Mouse (Mus musculus) stomach, postnatal 0 days (tissue): ENCODE results near the gene Tas2r126. TPM values are rescaled to one million over a fixed set of nuclear protein-coding genes. Genes with fewer than 3 reads are reported as not detected.
"Not testable (repeated sequence)": the region's sequence is repeated elsewhere in the genome, so short reads cannot be mapped to it uniquely, and the experiment has no call there.

ENCODE experiments used
- ATAC-seq: fragments of 200-750 bp; cut with Nextera tagmentation; 2 replicates; pipeline ENCODE4 v1.8.0; 2017; ENCODE audit not compliant: low FRiP score, low TSS enrichment
- DNase-seq: peaks from one replicate; pipeline ENCODE4 v3.0.0-alpha.2; 2016; ENCODE audit warnings: low spot score
- H3K27ac ChIP-seq: fragments of 300-500 bp; sonication (generic); replicated peaks from 2 replicates; pipeline ENCODE4 v1.5.1; 2014; ENCODE audit warnings: mild to moderate bottlenecking, control low read depth
- H3K27me3 ChIP-seq: fragments of 300-500 bp; sonication (generic); 2 replicates; pipeline ENCODE4 v1.6.1; 2014; ENCODE audit warnings: low read length; ENCODE audit not compliant: control insufficient read depth, insufficient read depth
- H3K36me3 ChIP-seq: fragments of 300-500 bp; sonication (generic); 2 replicates; pipeline ENCODE4 v1.6.1; 2014; ENCODE audit warnings: low read length, mixed read lengths; ENCODE audit not compliant: control insufficient read depth, insufficient read depth
- H3K4me1 ChIP-seq: fragments of 300-500 bp; sonication (generic); replicated peaks from 2 replicates; pipeline ENCODE4 v1.6.1; 2014; ENCODE audit warnings: antibody characterized with exemption; ENCODE audit not compliant: control insufficient read depth, insufficient read depth
- H3K4me2 ChIP-seq: fragments of 300-500 bp; sonication (generic); replicated peaks from 2 replicates; pipeline ENCODE4 v1.6.1; 2014; ENCODE audit warnings: low read depth, mild to moderate bottlenecking, control low read depth, moderate library complexity
- H3K4me3 ChIP-seq: fragments of 300-500 bp; sonication (generic); 2 replicates; pipeline ENCODE4 v1.5.1; 2014; ENCODE audit warnings: low read depth, low read length, control low read depth
- H3K9ac ChIP-seq: fragments of 300-500 bp; sonication (generic); 2 replicates; pipeline ENCODE4 v1.6.1; 2014; ENCODE audit warnings: mild to moderate bottlenecking, low read length, control low read depth, mixed read lengths
- H3K9me3 ChIP-seq: fragments of 300-500 bp; sonication (generic); 2 replicates; pipeline ENCODE4 v1.6.1; 2016; ENCODE audit warnings: low read length; ENCODE audit not compliant: control insufficient read depth
- CTCF ChIP-seq: IDR thresholded peaks from 2 replicates; pipeline ENCODE4 v1.5.1; 2016; ENCODE audit warnings: antibody characterized with exemption, low read depth, mild to moderate bottlenecking, moderate library complexity
- EP300 ChIP-seq: optimal IDR thresholded peaks from 2 replicates; pipeline ENCODE3; 2016; ENCODE audit warnings: antibody characterized with exemption
- WGBS: fragments of 180-500 bp; shearing (Covaris S2); extraction: QIAGEN DNeasy Blood & Tissue Kit; methylation state at CpG from one replicate; pipeline ENCODE4 v1.1.7; 2014; 5-methylcytosine and 5-hydroxymethylcytosine counted together
- polyA plus RNA-seq: library from polyadenylated mRNA; unstranded; fragments of >200 nt; fragmentation: Nextera tagmentation; extraction: Ambion mirVana; gene quantifications from 2 replicates; pipeline ENCODE4 v1.2.1, GENCODE M21; 2015

The Tas2r126 gene
- polyA plus RNA-seq, 1 experiment from 2014 or later: not detected

DNA sequence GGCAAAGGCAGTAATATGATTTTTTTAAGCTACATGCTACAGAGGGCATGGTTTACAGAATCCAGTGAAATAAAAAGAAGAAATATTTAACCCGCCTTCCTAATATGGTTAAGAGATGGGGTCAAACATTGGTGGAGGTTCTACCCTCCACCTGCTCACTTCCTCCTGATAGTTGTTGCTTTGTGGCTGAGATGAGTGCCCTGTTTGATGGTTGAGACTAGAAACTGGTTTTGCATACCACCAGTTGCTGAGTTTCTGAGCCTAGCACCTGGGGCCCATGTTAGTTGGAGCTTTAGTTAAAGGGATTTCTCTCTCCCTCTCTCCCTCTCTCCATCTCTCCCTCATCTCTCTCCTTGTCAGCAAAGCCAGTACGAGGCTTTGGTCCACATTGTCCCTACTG lies 13.0 kb downstream of the Tas2r126 start:
- no peak overlapping the region for H3K4me2 ChIP-seq
- H3K4me3 ChIP-seq: no peak overlapping the region
- DNase-seq: no peak
- no peaks in the 10 kb centered on the region for H3K4me1 ChIP-seq
- no peak overlapping the region for H3K27ac ChIP-seq
- no peak for TF ChIP-seq EP300
- no peak for TF ChIP-seq CTCF
- no peak for ATAC-seq
- no peak overlapping the region for H3K9ac ChIP-seq
- H3K36me3 ChIP-seq: no peaks in the 10 kb centered on the region
- H3K9me3 ChIP-seq: no peaks in the 10 kb centered on the region
- no peaks in the 10 kb centered on the region for H3K27me3 ChIP-seq
- 84% methylated on average over 2 of the region's 2 CpGs for WGBS

DNA sequence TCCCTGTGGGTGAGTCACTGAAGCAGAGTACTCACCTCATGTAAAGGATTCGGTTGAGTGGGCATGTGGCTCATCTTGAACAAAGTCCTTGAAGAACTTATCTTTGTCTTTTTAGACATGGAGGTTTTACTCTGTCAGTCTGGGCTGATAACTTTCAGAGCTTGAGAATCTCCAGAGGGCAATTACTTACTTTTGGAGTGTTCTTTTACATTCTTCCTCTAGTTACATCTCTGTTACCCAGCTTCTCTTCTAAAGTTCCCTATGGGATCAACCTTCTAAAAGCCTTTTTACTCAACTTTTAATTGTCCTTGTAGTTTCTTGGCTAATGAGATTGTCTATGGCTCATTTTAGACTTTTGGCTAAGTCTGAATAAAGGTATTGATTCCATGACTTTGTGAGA lies 30.8 kb downstream of the Tas2r126 start, which contains the start of gene Olfr458:
TSS of gene Olfr458 (minus strand) at position 101 of the 400 bp plus-strand sequence.
- Histone ChIP-seq H3K36me3 (no peaks in the 10 kb centered on the region), H3K9ac (no peak within 1 kb of the TSS), H3K4me1 (no peaks in the 10 kb centered on the region), H3K9me3 (no peaks in the 10 kb centered on the region), H3K27me3 (no peaks in the 10 kb centered on the region), H3K27ac (no peak within 1 kb of the TSS), H3K4me3 (no peak within 1 kb of the TSS), H3K4me2 (no peak within 1 kb of the TSS)
- DNase-seq (no peak), ATAC-seq (no peak)
- TF ChIP-seq CTCF (no peak), EP300 (no peak)
- 69% methylated on average over 1 of the region's 1 CpGs for WGBS

DNA sequence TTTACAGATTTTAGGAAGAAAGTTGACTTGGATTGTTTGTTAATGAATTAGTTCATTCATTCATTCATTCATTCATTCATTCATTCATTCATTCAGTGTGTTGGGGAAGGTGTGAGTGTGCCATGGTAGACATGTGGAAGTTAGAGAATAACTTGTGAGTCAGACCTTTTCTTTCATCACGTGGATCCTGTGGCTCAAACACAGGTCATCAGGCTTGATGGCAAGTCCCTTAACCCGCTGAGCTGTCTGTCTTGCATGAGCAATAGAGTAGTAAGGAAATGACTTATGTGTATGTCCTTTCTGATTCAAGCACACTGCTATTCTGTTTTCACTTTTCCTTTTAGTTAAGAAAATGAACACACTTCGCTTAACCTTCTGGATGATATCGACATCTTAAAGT lies 36.2 kb downstream of the Tas2r126 start:
- no peak for ATAC-seq
- Histone ChIP-seq H3K27ac (no peak overlapping the region), H3K36me3 (no peaks in the 10 kb centered on the region), H3K9me3 (no peaks in the 10 kb centered on the region), H3K4me3 (no peak overlapping the region), H3K9ac (no peak overlapping the region), H3K4me2 (no peak overlapping the region), H3K4me1 (no peaks in the 10 kb centered on the region), H3K27me3 (no peaks in the 10 kb centered on the region)
- TF ChIP-seq EP300 (no peak), CTCF (no peak)
- no peak for DNase-seq
- WGBS: 88% methylated on average over 4 of the region's 4 CpGs

DNA sequence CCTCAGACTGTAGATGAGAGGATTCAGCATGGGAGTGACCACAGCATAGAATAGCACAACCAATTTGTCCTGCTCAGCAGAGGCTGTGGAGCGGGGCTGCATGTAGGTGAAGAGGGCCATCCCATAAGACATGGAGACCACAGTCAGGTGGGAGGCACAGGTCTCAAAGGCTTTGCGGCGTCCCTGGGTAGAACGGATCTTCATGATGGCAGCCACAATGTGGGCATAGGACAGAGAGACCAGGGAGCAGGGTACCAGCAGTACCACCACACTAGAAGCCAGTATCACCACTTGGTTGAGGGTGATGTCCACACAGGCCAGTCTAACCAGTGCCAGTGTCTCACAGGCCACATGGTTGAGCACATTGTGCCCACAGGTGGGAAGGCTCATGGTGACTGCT lies 37.0 kb downstream of the Tas2r126 start:
- H3K9ac ChIP-seq, H3K4me3 ChIP-seq, H3K4me1 ChIP-seq, ATAC-seq, H3K4me2 ChIP-seq, H3K36me3 ChIP-seq, H3K27ac ChIP-seq, H3K9me3 ChIP-seq, DNase-seq, H3K27me3 ChIP-seq: not testable (repeated sequence)
- 95% methylated on average over 4 of the region's 4 CpGs for WGBS

DNA sequence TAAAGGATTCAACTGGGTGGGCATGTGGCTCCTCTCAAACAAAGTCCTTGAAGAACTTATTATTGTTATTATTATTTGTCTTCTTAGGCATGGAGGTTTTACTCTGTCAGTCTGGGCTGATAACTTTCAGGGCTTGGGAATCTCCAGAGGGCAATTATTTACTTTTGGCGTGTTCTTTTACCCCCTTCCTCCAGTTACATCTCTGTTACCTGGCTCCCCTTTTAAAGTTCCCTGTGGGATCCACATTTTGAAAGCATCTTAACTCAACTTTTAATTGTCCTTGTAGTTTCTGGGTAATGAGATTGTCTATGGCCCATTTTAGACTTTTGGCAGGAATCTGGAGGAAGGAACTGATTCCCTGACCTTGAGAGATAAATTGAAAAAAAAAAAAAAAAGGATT lies 41.9 kb downstream of the Tas2r126 start, which contains the start of gene Olfr457:
TSS of gene Olfr457 (minus strand) at position 101 of the 400 bp plus-strand sequence.
- Histone ChIP-seq H3K9me3 (no peaks in the 10 kb centered on the region), H3K36me3 (no peaks in the 10 kb centered on the region), H3K27me3 (no peaks in the 10 kb centered on the region), H3K4me3 (no peak within 1 kb of the TSS), H3K27ac (no peak within 1 kb of the TSS), H3K4me2 (no peak within 1 kb of the TSS), H3K4me1 (no peaks in the 10 kb centered on the region), H3K9ac (no peak within 1 kb of the TSS)
- 46% methylated on average over 1 of the region's 1 CpGs for WGBS
- TF ChIP-seq EP300 (no peak), CTCF (no peak)
- no peak for ATAC-seq
- no peak for DNase-seq

DNA sequence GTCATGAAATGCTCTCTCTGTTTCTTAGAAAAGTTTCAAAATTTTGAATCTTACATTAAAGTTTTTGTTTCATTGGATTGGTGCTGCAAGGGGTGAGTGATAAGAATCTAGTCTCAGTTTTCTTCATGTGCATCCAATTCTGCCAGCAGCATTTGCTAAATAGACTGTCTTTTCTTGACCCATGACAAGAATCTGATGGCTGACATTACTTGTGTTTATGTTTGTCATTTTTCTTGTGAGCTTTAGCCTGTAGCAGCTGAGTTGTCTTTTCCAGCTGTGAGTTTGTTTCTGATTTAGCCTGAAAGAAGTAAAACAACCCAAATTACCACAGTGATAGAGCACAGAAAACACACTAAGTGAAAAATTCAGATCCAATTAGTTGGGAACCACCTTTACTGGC lies 50.3 kb downstream of the Tas2r126 start:
- Histone ChIP-seq H3K4me3 (no peak overlapping the region), H3K9ac (no peak overlapping the region), H3K36me3 (no peaks in the 10 kb centered on the region), H3K4me1 (no peaks in the 10 kb centered on the region), H3K4me2 (no peak overlapping the region), H3K9me3 (no peaks in the 10 kb centered on the region), H3K27ac (no peak overlapping the region), H3K27me3 (no peaks in the 10 kb centered on the region)
- DNase-seq (no peak), ATAC-seq (no peak)
- TF ChIP-seq EP300 (no peak), CTCF (no peak)

Other genes with a start within 250 kb of the Tas2r126 start
- gene Tas2r144, start 219.2 kb upstream of the Tas2r126 start, polyA plus RNA-seq: not detected in 2 replicates
- gene Gstk1, start 188.6 kb upstream of the Tas2r126 start, polyA plus RNA-seq: 56.7 and 60.5 TPM in 2 replicates
- gene Tmem139, start 172.6 kb upstream of the Tas2r126 start, polyA plus RNA-seq: 24.6 and 28.2 TPM in 2 replicates
- 20.2 and 21.6 TPM in 2 replicates for gene Casp2, start 169.6 kb upstream of the Tas2r126 start, polyA plus RNA-seq
- gene Clcn1, start 147.8 kb upstream of the Tas2r126 start, polyA plus RNA-seq: 0.06 and 0.12 TPM in 2 replicates
- gene Fam131b, start 109.9 kb upstream of the Tas2r126 start, polyA plus RNA-seq: 0.10 and 0.12 TPM in 2 replicates
- 60.5 and 68.0 TPM in 2 replicates for gene Zyx, start 84.9 kb upstream of the Tas2r126 start, polyA plus RNA-seq
- 19.9 and 20.1 TPM in 2 replicates for gene Epha1, start 61.3 kb upstream of the Tas2r126 start, polyA plus RNA-seq
- not detected in 2 replicates for gene Tas2r143, start 34.3 kb upstream of the Tas2r126 start, polyA plus RNA-seq
- gene Tas2r135, start 29.1 kb upstream of the Tas2r126 start, polyA plus RNA-seq: not detected in 2 replicates
- not detected in 2 replicates for gene Olfr458, start 30.7 kb downstream of the Tas2r126 start, polyA plus RNA-seq
- 0.02 TPM in 1 of 2 replicates, not detected in the other for gene Olfr457, start 41.8 kb downstream of the Tas2r126 start, polyA plus RNA-seq
- not detected in 2 replicates for gene Olfr456, start 52.7 kb downstream of the Tas2r126 start, polyA plus RNA-seq
- gene Olfr455, start 113.1 kb downstream of the Tas2r126 start, polyA plus RNA-seq: not detected in 2 replicates
- gene Tcaf3, start 163.2 kb downstream of the Tas2r126 start, polyA plus RNA-seq: not detected in 2 replicates
- 10.0 and 11.5 TPM in 2 replicates for gene Tcaf2, start 210.7 kb downstream of the Tas2r126 start, polyA plus RNA-seq